Mouse (Mus musculus): ENCODE data around the gene Gm4881. TPM values are rescaled to one million over a fixed set of nuclear protein-coding genes. Genes with fewer than 3 reads are reported as not detected.

Gm4881 gene
- polyA plus RNA-seq, 1 experiment from 2014 or later: 0.86 TPM

Small RNA genes within 50 kb of the gene (microRNA-seq; reads per million reads assigned to microRNA genes)
- gene Mir7046 (not detected), gene Mir7047 (not detected)

Other genes with a start within 250 kb of the Gm4881 start
- gene BC049730, start 235.3 kb downstream of the Gm4881 start, polyA plus RNA-seq (2014; fragmentation: Nextera tagmentation; extraction: Ambion mirVana): not detected in 2 replicates
- gene Gm4763, start 217.6 kb downstream of the Gm4881 start, polyA plus RNA-seq (2014; fragmentation: Nextera tagmentation; extraction: Ambion mirVana): not detected in 2 replicates
- not detected in 2 replicates for gene Cd177, start 184.2 kb downstream of the Gm4881 start, polyA plus RNA-seq (2014; fragmentation: Nextera tagmentation; extraction: Ambion mirVana)
- not detected in 2 replicates for gene Ceacam10, start 167.3 kb downstream of the Gm4881 start, polyA plus RNA-seq (2014; fragmentation: Nextera tagmentation; extraction: Ambion mirVana)
- gene Gm9844, start 82.3 kb downstream of the Gm4881 start, polyA plus RNA-seq (2014; fragmentation: Nextera tagmentation; extraction: Ambion mirVana): 21.0 and 23.9 TPM in 2 replicates
- gene Lypd4, start 74.6 kb downstream of the Gm4881 start, polyA plus RNA-seq (2014; fragmentation: Nextera tagmentation; extraction: Ambion mirVana): not detected in 2 replicates
- not detected in 2 replicates for gene Dmrtc2, start 74.4 kb downstream of the Gm4881 start, polyA plus RNA-seq (2014; fragmentation: Nextera tagmentation; extraction: Ambion mirVana)
- gene Rps19, start 60.1 kb downstream of the Gm4881 start, polyA plus RNA-seq (2014; fragmentation: Nextera tagmentation; extraction: Ambion mirVana): 1,782 and 1,828 TPM in 2 replicates
- gene Cd79a, start 47.1 kb downstream of the Gm4881 start, polyA plus RNA-seq (2014; fragmentation: Nextera tagmentation; extraction: Ambion mirVana): 0.27 TPM in 1 of 2 replicates, not detected in the other
- 52.3 and 56.5 TPM in 2 replicates for gene Arhgef1, start 41.6 kb downstream of the Gm4881 start, polyA plus RNA-seq (2014; fragmentation: Nextera tagmentation; extraction: Ambion mirVana)
- gene Rabac1, start 28.3 kb upstream of the Gm4881 start, polyA plus RNA-seq (2014; fragmentation: Nextera tagmentation; extraction: Ambion mirVana): 111 and 118 TPM in 2 replicates
- 50.6 and 59.9 TPM in 2 replicates for gene Atp1a3, start 61.5 kb upstream of the Gm4881 start, polyA plus RNA-seq (2014; fragmentation: Nextera tagmentation; extraction: Ambion mirVana)
- 8.9 and 9.6 TPM in 2 replicates for gene Grik5, start 127.9 kb upstream of the Gm4881 start, polyA plus RNA-seq (2014; fragmentation: Nextera tagmentation; extraction: Ambion mirVana)
- gene Zfp574, start 128.1 kb upstream of the Gm4881 start, polyA plus RNA-seq (2014; fragmentation: Nextera tagmentation; extraction: Ambion mirVana): 29.3 and 29.6 TPM in 2 replicates
- gene Pou2f2, start 235.2 kb upstream of the Gm4881 start, polyA plus RNA-seq (2014; fragmentation: Nextera tagmentation; extraction: Ambion mirVana): 33.7 and 40.9 TPM in 2 replicates